Mouse (Mus musculus) intestine, postnatal 0 days (tissue): ENCODE data around the gene Zbtb22. TPM values are rescaled to one million over a fixed set of nuclear protein-coding genes. Genes with fewer than 3 reads are reported as not detected.
A peak's percentile ranks its signal among the peaks of the same experiment; 100 is the strongest.

Source experiments
- ATAC-seq: fragments of 200-750 bp; cut with Nextera tagmentation; 2 replicates; pipeline ENCODE4 v1.8.0; 2017; ENCODE audit warnings: mild to moderate bottlenecking, moderate TSS enrichment, moderate library complexity
- H3K27ac ChIP-seq: fragments of 300-500 bp; sonication (generic); 2 replicates; pipeline ENCODE4 v1.5.1; 2014; ENCODE audit warnings: mild to moderate bottlenecking, low read depth, low read length, moderate library complexity
- H3K27me3 ChIP-seq: fragments of 300-500 bp; sonication (generic); replicated peaks from 2 replicates; pipeline ENCODE4 v1.6.1; 2014; ENCODE audit warnings: low read length, mixed read lengths; ENCODE audit not compliant: control insufficient read depth, insufficient read depth
- H3K36me3 ChIP-seq: fragments of 300-500 bp; sonication (generic); 2 replicates; pipeline ENCODE4 v1.6.1; 2014; ENCODE audit warnings: mild to moderate bottlenecking, moderate library complexity; ENCODE audit not compliant: control insufficient read depth, insufficient read depth
- H3K4me1 ChIP-seq: fragments of 300-500 bp; sonication (generic); replicated peaks from 2 replicates; pipeline ENCODE4 v1.6.1; 2014; ENCODE audit warnings: antibody characterized with exemption, low read length, mixed read lengths; ENCODE audit not compliant: control insufficient read depth, insufficient read depth
- H3K4me2 ChIP-seq: fragments of 300-500 bp; sonication (generic); replicated peaks from 2 replicates; pipeline ENCODE4 v1.6.1; 2014; ENCODE audit warnings: low read depth, mild to moderate bottlenecking, moderate library complexity
- H3K4me3 ChIP-seq: fragments of 300-500 bp; sonication (generic); 2 replicates; pipeline ENCODE4 v1.5.1; 2014; ENCODE audit warnings: low read depth, low read length
- H3K9ac ChIP-seq: fragments of 300-500 bp; sonication (generic); 2 replicates; pipeline ENCODE4 v1.6.1; 2014; ENCODE audit warnings: mild to moderate bottlenecking, low read depth, low read length
- H3K9me3 ChIP-seq: fragments of 300-500 bp; sonication (generic); 2 replicates; pipeline ENCODE4 v1.6.1; 2016; ENCODE audit warnings: mixed run types; ENCODE audit not compliant: control insufficient read depth
- CTCF ChIP-seq: sonication (generic); IDR thresholded peaks from 2 replicates; pipeline ENCODE4 v1.5.1; 2016; ENCODE audit warnings: low read depth, mild to moderate bottlenecking, control low read depth, antibody characterized with exemption, moderate library complexity
- WGBS: fragments of 180-500 bp; shearing (Covaris S2); extraction: QIAGEN DNeasy Blood & Tissue Kit; methylation state at CpG from one replicate; pipeline ENCODE4 v1.1.7; 2014; 5-methylcytosine and 5-hydroxymethylcytosine counted together
- polyA plus RNA-seq: library from polyadenylated mRNA; unstranded; fragments of >200 nt; fragmentation: Nextera tagmentation; extraction: Ambion mirVana; gene quantifications from 2 replicates; pipeline ENCODE4 v1.2.1, GENCODE M21; 2015

Gene Zbtb22
- polyA plus RNA-seq, 1 experiment from 2014 or later: 11.1 TPM

DNA sequence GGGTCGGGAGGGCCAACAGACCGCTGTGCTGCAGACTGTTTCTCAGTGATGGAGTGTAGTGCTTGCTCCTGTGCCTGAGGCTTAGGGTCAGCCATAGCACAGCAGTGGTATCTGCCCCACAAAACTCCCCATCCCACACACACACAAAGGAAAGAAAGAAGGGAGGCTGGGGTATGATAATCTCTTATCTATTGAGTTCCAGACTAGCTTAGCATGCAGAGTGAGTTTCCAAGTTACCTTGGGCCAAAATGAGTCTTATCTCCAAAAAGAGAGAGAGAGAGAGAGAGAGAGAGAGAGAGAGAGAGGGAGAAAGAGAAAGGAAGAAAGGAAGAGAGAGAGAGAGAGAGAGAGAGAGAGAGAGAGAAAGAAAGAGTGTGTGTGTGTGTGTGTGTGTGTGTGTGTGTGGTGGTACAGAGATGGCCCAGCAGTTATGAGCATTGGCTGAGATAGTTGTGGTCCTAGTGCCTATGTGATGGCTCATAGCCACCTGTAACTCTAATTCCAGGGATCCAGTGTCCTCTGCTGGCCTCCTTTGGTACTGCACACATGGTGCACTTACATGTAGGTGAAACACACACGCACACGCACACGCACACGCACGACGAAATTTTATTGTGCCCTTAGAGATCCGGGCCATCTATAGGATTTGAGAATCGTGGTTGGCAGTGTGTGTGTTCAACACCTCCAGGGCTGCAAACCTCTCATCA lies 9.0 kb downstream of the Zbtb22 start:
- H3K9me3 ChIP-seq: no peaks in the 10 kb centered on the region
- no peaks in the 10 kb centered on the region for H3K27me3 ChIP-seq
- TF ChIP-seq CTCF: peak; percentile 69
- H3K9ac ChIP-seq: no peak overlapping the region
- H3K27ac ChIP-seq: no peak overlapping the region
- no peak for ATAC-seq
- 87% methylated on average over 10 of the region's 10 CpGs for WGBS
- no peak overlapping the region for H3K4me2 ChIP-seq
- no peaks in the 10 kb centered on the region for H3K4me1 ChIP-seq
- H3K4me3 ChIP-seq: no peak overlapping the region
- H3K36me3 ChIP-seq: peaks cover 31% of the 10 kb centered on the region

DNA sequence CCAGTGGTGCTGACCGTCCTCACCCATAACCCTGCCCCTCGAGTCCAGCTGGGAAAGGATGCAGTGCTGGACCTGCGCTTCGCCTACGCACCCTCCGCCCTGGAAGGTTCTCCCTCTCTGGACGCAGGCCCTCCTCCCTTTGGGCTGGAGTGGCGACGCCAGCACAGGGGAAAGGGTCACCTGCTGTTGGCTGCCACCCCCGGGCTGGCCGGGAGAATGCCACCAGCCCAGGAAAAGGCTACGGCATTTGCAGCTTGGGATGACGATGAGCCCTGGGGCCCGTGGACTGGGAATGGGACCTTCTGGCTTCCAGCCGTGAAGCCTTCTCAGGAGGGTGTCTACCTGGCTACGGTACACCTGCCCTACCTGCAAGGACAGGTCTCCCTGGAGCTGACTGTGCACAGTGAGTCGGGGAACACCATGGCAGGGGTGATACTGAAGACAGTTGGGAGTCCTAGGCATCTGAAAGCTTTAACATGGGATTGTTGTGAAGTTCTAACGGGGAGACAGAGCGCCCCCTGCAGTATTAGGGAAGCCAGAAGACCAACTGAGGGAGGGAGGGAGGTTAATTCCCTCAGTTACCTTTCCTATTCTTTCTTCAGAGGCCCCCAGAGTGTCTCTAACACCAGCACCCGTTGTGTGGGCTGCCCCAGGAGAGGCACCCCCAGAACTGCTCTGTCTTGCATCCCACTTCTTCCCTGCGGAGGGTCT lies 9.9 kb downstream of the Zbtb22 start:
- WGBS: 88% methylated on average over 21 of the region's 21 CpGs
- TF ChIP-seq CTCF: peak; percentile 39; the same call in 1 of the 2 replicates
- ATAC-seq: no peak

GRCm38 (mm10) chr17:33926207-33926932 lies 10.7 kb downstream of the Zbtb22 start:
- no peaks in the 10 kb centered on the region for H3K4me1 ChIP-seq
- no peak overlapping the region for H3K9ac ChIP-seq
- no peak overlapping the region for H3K4me2 ChIP-seq
- H3K36me3 ChIP-seq: peaks cover 31% of the 10 kb centered on the region
- no peak overlapping the region for H3K4me3 ChIP-seq
- no peaks in the 10 kb centered on the region for H3K27me3 ChIP-seq
- no peaks in the 10 kb centered on the region for H3K9me3 ChIP-seq
- TF ChIP-seq CTCF: peak; percentile 71
- WGBS: 77% methylated on average over 17 of the region's 17 CpGs
- no peak overlapping the region for H3K27ac ChIP-seq
- no peak for ATAC-seq

More for the DNA sequence above, 9.9 kb downstream of the Zbtb22 start:
- Histone ChIP-seq H3K9me3 (no peaks in the 10 kb centered on the region), H3K4me3 (no peak overlapping the region), H3K27ac (no peak overlapping the region), H3K4me1 (no peaks in the 10 kb centered on the region), H3K36me3 (peaks cover 31% of the 10 kb centered on the region), H3K4me2 (no peak overlapping the region), H3K9ac (no peak overlapping the region), H3K27me3 (no peaks in the 10 kb centered on the region)

GRCm38 (mm10) chr17:33928251-33928947 lies 12.7 kb downstream of the Zbtb22 start:
- Histone ChIP-seq H3K27ac (no peak overlapping the region), H3K27me3 (no peaks in the 10 kb centered on the region), H3K36me3 (peaks cover 39% of the 10 kb centered on the region), H3K4me2 (peak overlapping the region; percentile 100), H3K9me3 (no peaks in the 10 kb centered on the region), H3K4me3 (peak overlapping the region; percentile 81), H3K4me1 (no peaks in the 10 kb centered on the region), H3K9ac (peak overlapping the region; percentile 81)
- WGBS: 62% methylated on average over 21 of the region's 21 CpGs
- no peak for TF ChIP-seq CTCF
- no peak for ATAC-seq

- peak within 1 kb of the TSS; percentile 83 for H3K27ac ChIP-seq
- H3K27me3 ChIP-seq: no peaks in the 10 kb centered on the region
- H3K9ac ChIP-seq: peak within 1 kb of the TSS; percentile 81
- H3K36me3 ChIP-seq: peaks cover 43% of the 10 kb centered on the region
- peak within 1 kb of the TSS; percentile 100 for H3K4me2 ChIP-seq
- under 1% methylated on average over 72 of the region's 80 CpGs for WGBS
- peak; percentile 64 for TF ChIP-seq CTCF
- ATAC-seq: peak; percentile 83
- H3K4me1 ChIP-seq: no peaks in the 10 kb centered on the region
- no peaks in the 10 kb centered on the region for H3K9me3 ChIP-seq
- peak within 1 kb of the TSS; percentile 81 for H3K4me3 ChIP-seq
These were observed 13.9 kb downstream of the Zbtb22 start, which contains the start of gene Rgl2 for GRCm38 (mm10) chr17:33929371-33930279. Rgl2 (plus strand) TSS chr17:33929543.
